Mouse (Mus musculus) kidney, adult 2 months (tissue): ENCODE measurements around the gene Xrcc6.

Source experiments
- CTCF ChIP-seq: fragments of 200-500 bp; conservative IDR thresholded peaks from 2 replicates; pipeline ENCODE4 v1.5.1; 2011; ENCODE audit warnings: low read depth, mild to moderate bottlenecking, control low read depth, low read length, moderate library complexity, mixed read lengths; ENCODE audit not compliant: insufficient read depth, insufficient read length
- POLR2A ChIP-seq: fragments of 200-500 bp; IDR thresholded peaks from one replicate; pipeline ENCODE4 v1.6.1; 2011; ENCODE audit warnings: low read depth, low read length, control low read depth

DNA sequence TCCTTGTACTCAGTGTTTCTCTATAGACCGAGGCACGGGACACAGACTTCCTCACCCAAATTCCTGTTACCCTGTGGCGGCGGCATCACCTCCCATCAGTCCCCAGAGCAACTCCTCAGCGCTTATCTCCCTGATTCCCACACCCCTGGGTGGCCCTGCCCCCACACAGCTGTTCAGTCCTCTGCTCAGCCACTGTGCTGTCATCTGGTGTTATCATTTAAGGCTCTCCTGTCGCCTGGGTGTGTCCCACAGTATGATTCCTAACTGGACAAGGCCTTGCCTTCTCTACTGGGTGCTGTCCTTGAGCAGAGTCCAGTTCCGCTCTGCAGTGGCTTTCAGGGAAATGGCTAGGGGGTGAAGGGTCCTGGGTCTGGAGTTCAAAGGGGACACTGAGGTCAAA, 2.9 kb downstream of the Xrcc6 start:
- no peak for TF ChIP-seq CTCF
- no peak for TF ChIP-seq POLR2A
